Mouse (Mus musculus) embryonic facial prominence, embryonic 11.5 days (tissue): ENCODE results near the gene Eed. TPM values are rescaled to one million over a fixed set of nuclear protein-coding genes. Genes with fewer than 3 reads are reported as not detected.
"Not testable (repeated sequence)": the region's sequence is repeated elsewhere in the genome, so short reads cannot be mapped to it uniquely, and the experiment has no call there.

ENCODE experiments used
- ATAC-seq: fragments of 200-750 bp; cut with Nextera tagmentation; replicated peaks from 2 replicates; pipeline ENCODE4 v1.8.0; 2017; ENCODE audit warnings: low read depth; ENCODE audit not compliant: insufficient number of reproducible peaks, low FRiP score, low TSS enrichment
- DNase-seq: peaks from one replicate; pipeline ENCODE4 v3.0.0-alpha.2; 2015; ENCODE audit warnings: low spot score
- H3K27ac ChIP-seq: fragments of 300-500 bp; sonication (generic); replicated peaks from 2 replicates; pipeline ENCODE4 v1.5.1; 2014; ENCODE audit warnings: mild to moderate bottlenecking, low read depth, low read length, control low read depth
- H3K27me3 ChIP-seq: fragments of 300-500 bp; sonication (generic); 2 replicates; pipeline ENCODE4 v1.6.1; 2014; ENCODE audit warnings: mild to moderate bottlenecking, low read length, moderate library complexity, mixed read lengths; ENCODE audit not compliant: control insufficient read depth, insufficient read depth
- H3K36me3 ChIP-seq: fragments of 300-500 bp; sonication (generic); replicated peaks from 2 replicates; pipeline ENCODE4 v1.6.1; 2014; ENCODE audit warnings: low read depth, mild to moderate bottlenecking, low read length, moderate library complexity, mixed read lengths; ENCODE audit not compliant: control insufficient read depth, insufficient read depth
- H3K4me1 ChIP-seq: fragments of 300-500 bp; sonication (generic); 2 replicates; pipeline ENCODE4 v1.6.1; 2014; ENCODE audit warnings: low read length, mixed read lengths; ENCODE audit not compliant: control insufficient read depth, insufficient read depth
- H3K4me2 ChIP-seq: fragments of 300-500 bp; sonication (generic); 2 replicates; pipeline ENCODE4 v1.6.1; 2014; ENCODE audit warnings: low read depth, mild to moderate bottlenecking, control low read depth, low read length, moderate library complexity
- H3K4me3 ChIP-seq: fragments of 300-500 bp; sonication (generic); 2 replicates; pipeline ENCODE4 v1.5.1; 2014; ENCODE audit warnings: low read depth, low read length, control low read depth
- H3K9ac ChIP-seq: fragments of 300-500 bp; sonication (generic); replicated peaks from 2 replicates; pipeline ENCODE4 v1.6.1; 2014; ENCODE audit warnings: mild to moderate bottlenecking, control low read depth, low read length
- H3K9me3 ChIP-seq: fragments of 300-500 bp; sonication (generic); replicated peaks from 2 replicates; pipeline ENCODE4 v1.6.1; 2016; ENCODE audit warnings: mild to moderate bottlenecking, low read length, inconsistent platforms, mixed read lengths; ENCODE audit not compliant: control insufficient read depth
- WGBS: fragments of 180-500 bp; shearing (Covaris S2); extraction: QIAGEN DNeasy Blood & Tissue Kit; methylation state at CpG from one replicate; pipeline ENCODE4 v1.1.7; 2014; 5-methylcytosine and 5-hydroxymethylcytosine counted together
- polyA plus RNA-seq: library from polyadenylated mRNA; unstranded; fragments of >200 nt; fragmentation: Nextera tagmentation; extraction: Ambion mirVana; gene quantifications from 2 replicates; pipeline ENCODE4 v1.2.1, GENCODE M21; 2014

Gene Eed
- polyA plus RNA-seq, 1 experiment from 2014 or later: 100 TPM

DNA sequence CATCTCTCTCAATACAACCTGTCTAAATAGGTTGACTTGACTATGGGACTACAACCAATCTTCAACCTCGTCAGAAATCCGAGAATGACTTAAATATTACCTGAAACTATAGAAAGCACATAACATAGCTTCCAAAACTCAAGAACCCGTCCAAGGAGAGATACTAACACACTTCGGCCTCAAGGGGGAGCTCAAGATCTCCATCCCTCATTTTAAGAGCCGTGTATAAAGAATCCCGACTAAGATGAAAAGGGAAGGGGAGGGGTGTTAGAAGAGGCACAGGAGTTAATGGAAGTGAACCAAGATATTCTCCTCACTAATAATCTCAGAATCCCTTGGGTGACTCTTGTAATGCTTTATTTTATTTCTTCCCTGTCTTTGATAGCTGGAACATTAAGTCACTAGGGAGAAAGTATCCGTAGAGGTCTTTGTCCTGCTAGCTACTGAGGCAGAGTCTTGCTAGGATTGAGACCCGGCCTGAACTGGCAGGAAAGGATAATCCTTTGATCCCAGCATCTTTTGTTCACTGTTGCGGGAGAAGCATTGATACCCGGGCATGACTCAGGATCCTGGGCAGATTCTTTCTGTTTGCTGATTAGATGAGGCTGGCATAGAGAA lies 17.3 kb upstream of the Eed start:
- Histone ChIP-seq H3K9ac (no peak overlapping the region), H3K9me3 (no peaks in the 10 kb centered on the region), H3K27ac (no peak overlapping the region), H3K27me3 (no peaks in the 10 kb centered on the region), H3K4me2 (no peak overlapping the region), H3K36me3 (no peaks in the 10 kb centered on the region), H3K4me3 (no peak overlapping the region), H3K4me1 (no peaks in the 10 kb centered on the region)
- DNase-seq (peak; percentile 85), ATAC-seq (0 out of 2 replicates have a peak, but pooled peaks have one; percentile 29)
- WGBS: 14% methylated on average over 10 of the region's 10 CpGs

GRCm38 (mm10) chr7:89997526-89997925 lies 16.7 kb upstream of the Eed start:
- H3K9ac ChIP-seq, H3K4me1 ChIP-seq, DNase-seq, ATAC-seq, H3K27ac ChIP-seq, H3K27me3 ChIP-seq, H3K4me3 ChIP-seq, H3K4me2 ChIP-seq, H3K9me3 ChIP-seq, H3K36me3 ChIP-seq: not testable (repeated sequence)
- 36% methylated on average over 5 of the region's 5 CpGs for WGBS

GRCm38 (mm10) chr7:89993091-89993490 lies 12.3 kb upstream of the Eed start:
- H3K9ac ChIP-seq: no peak overlapping the region
- H3K4me3 ChIP-seq: no peak overlapping the region
- H3K27me3 ChIP-seq: no peaks in the 10 kb centered on the region
- no peak for ATAC-seq
- H3K4me1 ChIP-seq: no peaks in the 10 kb centered on the region
- no peak overlapping the region for H3K4me2 ChIP-seq
- DNase-seq: no peak
- H3K9me3 ChIP-seq: no peaks in the 10 kb centered on the region
- no peak overlapping the region for H3K27ac ChIP-seq
- 100% methylated on average over 1 of the region's 1 CpGs for WGBS
- no peaks in the 10 kb centered on the region for H3K36me3 ChIP-seq

- no peak for ATAC-seq
- no peaks in the 10 kb centered on the region for H3K27me3 ChIP-seq
- no peaks in the 10 kb centered on the region for H3K36me3 ChIP-seq
- no peak overlapping the region for H3K27ac ChIP-seq
- no peak overlapping the region for H3K4me3 ChIP-seq
- H3K4me1 ChIP-seq: no peaks in the 10 kb centered on the region
- no peaks in the 10 kb centered on the region for H3K9me3 ChIP-seq
- H3K4me2 ChIP-seq: no peak overlapping the region
- H3K9ac ChIP-seq: no peak overlapping the region
- DNase-seq: no peak
Measured at GRCm38 (mm10) chr7:89984421-89984820, 3.6 kb upstream of the Eed start.

DNA sequence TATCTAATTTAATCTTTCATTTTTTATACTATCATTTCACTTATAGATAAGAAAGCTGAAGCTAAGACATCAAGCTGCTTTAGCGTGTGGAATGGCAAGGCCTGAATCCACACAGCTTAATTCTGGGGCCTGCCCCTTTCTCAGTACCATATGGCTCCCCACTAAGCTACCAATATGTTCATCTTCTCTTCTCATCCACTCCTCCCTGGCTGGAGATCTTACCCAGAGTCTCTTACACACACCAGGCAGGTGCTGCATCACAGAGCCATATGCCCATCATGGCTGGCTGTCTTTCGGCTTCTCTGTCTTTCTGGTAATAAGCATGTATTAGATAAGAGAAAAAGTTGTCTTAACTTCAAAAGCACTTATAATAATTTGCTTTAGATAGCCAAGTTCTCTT lies 2.7 kb upstream of the Eed start:
- ATAC-seq (no peak), DNase-seq (no peak)
- no peaks in the 10 kb centered on the region for H3K36me3 ChIP-seq
- H3K9ac ChIP-seq: no peak overlapping the region
- H3K27me3 ChIP-seq: no peaks in the 10 kb centered on the region
- H3K9me3 ChIP-seq: no peaks in the 10 kb centered on the region
- no peak overlapping the region for H3K4me2 ChIP-seq
- 92% methylated on average over 2 of the region's 2 CpGs for WGBS
- no peaks in the 10 kb centered on the region for H3K4me1 ChIP-seq
- no peak overlapping the region for H3K4me3 ChIP-seq
- no peak overlapping the region for H3K27ac ChIP-seq

DNA sequence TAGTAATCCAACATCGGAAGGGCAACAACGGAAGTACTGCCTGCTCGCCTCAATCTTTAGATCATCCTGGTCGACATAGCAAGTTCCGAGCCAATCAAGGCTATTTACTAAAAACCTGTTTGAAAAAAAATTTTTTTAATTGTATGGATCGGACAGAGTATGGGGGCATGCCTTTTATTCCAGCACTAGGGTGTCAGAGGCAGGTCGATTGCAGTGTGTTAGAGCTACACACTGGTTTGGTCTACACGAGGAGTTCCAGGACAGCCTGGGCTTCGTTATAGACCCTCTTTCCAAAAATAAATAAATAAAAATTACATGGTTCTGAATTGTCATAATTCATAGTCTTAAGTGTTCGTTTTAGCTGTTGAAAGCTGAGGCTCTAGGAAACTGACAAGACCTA lies 774 bp upstream of the Eed start:
- ATAC-seq (peak; percentile 42), DNase-seq (no peak)
- peak overlapping the region; percentile 36 for H3K4me2 ChIP-seq
- no peak overlapping the region for H3K27ac ChIP-seq
- no peaks in the 10 kb centered on the region for H3K4me1 ChIP-seq
- H3K36me3 ChIP-seq: no peaks in the 10 kb centered on the region
- peak overlapping the region; percentile 77 for H3K4me3 ChIP-seq
- no peaks in the 10 kb centered on the region for H3K27me3 ChIP-seq
- H3K9ac ChIP-seq: peak overlapping the region; percentile 91
- H3K9me3 ChIP-seq: no peaks in the 10 kb centered on the region
- WGBS: 16% methylated on average over 10 of the region's 10 CpGs

- Histone ChIP-seq H3K27ac (peak overlapping the region; percentile 99), H3K4me1 (no peaks in the 10 kb centered on the region), H3K36me3 (peaks cover 3% of the 10 kb centered on the region; the same call in 1 of the 2 replicates), H3K9me3 (no peaks in the 10 kb centered on the region), H3K27me3 (no peaks in the 10 kb centered on the region), H3K4me3 (peak overlapping the region; percentile 77), H3K9ac (peak overlapping the region; percentile 91), H3K4me2 (peak overlapping the region; percentile 66)
- 1% methylated on average over 31 of the region's 31 CpGs for WGBS
- DNase-seq: no peak
- no peak for ATAC-seq
Measured at GRCm38 (mm10) chr7:89980133-89980484, 674 bp downstream of the Eed start.

DNA sequence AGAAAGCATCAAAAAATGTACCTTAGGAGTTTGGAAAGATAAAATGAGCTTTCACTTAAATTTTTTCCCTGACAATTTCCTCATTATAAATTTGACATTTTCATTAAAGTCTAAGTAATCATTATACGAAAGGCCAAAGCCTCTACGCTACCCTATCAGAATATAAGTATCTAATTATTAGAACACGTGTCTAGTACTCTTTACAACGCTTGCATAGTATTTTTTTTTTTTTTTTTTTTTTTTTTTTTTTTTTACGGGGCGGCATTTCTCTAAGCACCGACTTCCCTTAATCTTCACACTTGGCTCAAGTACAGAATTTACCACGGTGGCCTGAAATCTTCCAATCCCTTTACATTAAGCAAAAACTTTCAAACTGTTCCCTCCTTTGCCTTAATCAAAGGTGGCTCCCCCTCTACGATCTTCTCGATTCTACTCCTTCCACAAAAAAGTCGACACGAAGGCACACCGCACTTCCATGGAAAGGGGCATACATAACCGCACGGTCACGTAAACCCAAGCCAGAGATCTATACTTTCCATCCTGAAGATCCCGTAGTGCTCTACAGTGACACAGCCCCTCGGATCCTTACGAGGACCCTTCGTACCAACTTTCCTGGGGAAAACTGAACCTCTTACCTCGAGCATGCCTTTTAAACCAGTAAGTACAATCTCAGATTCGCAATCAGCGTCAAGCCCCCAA lies 1.2 kb downstream of the Eed start:
- H3K27me3 ChIP-seq: no peaks in the 10 kb centered on the region
- H3K4me2 ChIP-seq: peak overlapping the region; percentile 66
- H3K9ac ChIP-seq: peak overlapping the region; percentile 91
- ATAC-seq (no peak), DNase-seq (peak; percentile 40)
- no peaks in the 10 kb centered on the region for H3K4me1 ChIP-seq
- no peaks in the 10 kb centered on the region for H3K9me3 ChIP-seq
- H3K36me3 ChIP-seq: peaks cover 3% of the 10 kb centered on the region
- WGBS: 4% methylated on average over 23 of the region's 23 CpGs
- peak overlapping the region; percentile 77 for H3K4me3 ChIP-seq
- peak overlapping the region; percentile 99 for H3K27ac ChIP-seq
